Mouse (Mus musculus): ENCODE measurements around the gene Foxo1. TPM values are rescaled to one million over a fixed set of nuclear protein-coding genes. Genes with fewer than 3 reads are reported as not detected.
A peak's percentile ranks its signal among the peaks of the same experiment; 100 is the strongest.

Foxo1 gene
- polyA plus RNA-seq, 1 experiment = 1.1 TPM

DNA sequence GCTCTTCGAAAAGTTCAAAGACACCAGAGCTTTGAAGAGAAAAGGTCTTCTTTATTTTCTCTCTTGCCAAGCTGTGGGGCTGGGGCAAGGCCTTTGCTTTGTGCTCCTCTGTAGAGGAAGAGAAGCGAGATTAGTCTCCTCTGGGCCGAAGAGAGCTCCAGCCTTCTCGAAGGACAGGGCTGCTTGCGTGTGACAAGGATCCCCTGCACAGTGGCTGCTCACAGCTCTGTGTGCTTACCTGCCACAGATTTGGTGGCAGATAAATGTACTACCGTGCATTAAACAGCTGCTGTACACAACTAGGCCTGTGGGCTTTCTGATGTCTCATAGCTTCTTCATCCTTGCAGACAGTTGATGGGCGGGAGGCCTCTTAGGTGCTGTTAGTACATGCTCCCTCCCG lies 129.8 kb downstream of the Foxo1 start:
- Histone ChIP-seq H3K9me3 (peaks cover 2% of the 10 kb centered on the region; the same call in 1 of the 2 replicates), H3K4me1 (peaks cover 11% of the 10 kb centered on the region), H3K4me3 (replicated peaks) (no peak overlapping the region), H3K36me3 (replicated peaks; ENCODE audit: low read length) (no peaks in the 10 kb centered on the region), H3K27me3 (replicated peaks) (peaks cover 50% of the 10 kb centered on the region)
- TF ChIP-seq GATA1 (IDR thresholded peaks at IDR 0.05; ENCODE audit: borderline replicate concordance, low read length) = no peak
- TF ChIP-seq FLI1 (IDR thresholded peaks at IDR 0.05; ENCODE audit: low read length) = no peak

DNA sequence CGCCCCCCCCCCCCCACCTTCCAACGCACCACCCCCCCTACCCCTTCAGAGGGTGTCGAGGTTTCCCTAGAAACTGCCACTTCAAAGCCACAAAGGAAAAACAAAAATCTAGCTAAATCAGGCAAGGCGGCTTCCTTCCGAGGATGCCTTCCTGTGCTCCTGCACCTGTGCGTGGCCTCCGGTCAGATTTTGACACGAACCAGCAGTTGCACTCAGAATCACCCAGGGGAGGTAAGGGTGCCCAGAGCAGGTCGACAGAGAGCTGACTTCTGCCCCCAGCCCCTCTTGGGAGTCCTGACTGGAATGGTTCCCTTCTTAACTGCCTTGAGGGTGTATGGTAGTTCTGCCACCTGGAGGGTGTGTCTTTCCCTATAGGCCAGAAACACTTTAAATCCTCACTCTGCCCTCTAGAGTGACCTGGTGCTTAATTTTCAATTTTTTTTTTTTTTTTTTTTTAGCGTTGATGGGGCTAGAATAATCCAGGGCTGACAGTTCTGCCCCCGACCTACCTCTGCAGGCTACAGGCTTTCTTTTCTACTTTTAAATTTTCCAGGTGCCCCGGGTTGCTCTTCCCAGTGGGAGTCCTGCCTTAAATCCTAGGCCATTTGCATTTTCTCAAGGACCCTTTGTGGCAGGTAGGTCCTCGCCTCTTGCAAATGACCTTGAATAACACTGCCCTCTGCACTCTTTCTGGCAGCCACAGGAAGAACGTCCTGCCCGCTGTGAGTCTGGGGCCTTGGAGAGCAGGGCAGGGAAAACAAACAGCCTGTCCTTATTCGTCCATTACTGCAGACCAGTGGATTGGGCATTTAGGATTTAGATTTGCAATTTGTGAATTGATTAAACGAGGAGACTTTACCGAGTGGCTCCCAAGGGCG lies 132.4 kb downstream of the Foxo1 start:
- Histone ChIP-seq H3K9me3 (peaks cover 5% of the 10 kb centered on the region; the same call in 1 of the 2 replicates), H3K4me3 (replicated peaks) (no peak overlapping the region), H3K27me3 (replicated peaks) (peaks cover 48% of the 10 kb centered on the region), H3K36me3 (replicated peaks; ENCODE audit: low read length) (no peaks in the 10 kb centered on the region), H3K4me1 (peaks cover 17% of the 10 kb centered on the region)
- TF ChIP-seq FLI1 (IDR thresholded peaks at IDR 0.05; ENCODE audit: low read length) (no peak), GATA1 (IDR thresholded peaks at IDR 0.05; ENCODE audit: borderline replicate concordance, low read length) (no peak)

DNA sequence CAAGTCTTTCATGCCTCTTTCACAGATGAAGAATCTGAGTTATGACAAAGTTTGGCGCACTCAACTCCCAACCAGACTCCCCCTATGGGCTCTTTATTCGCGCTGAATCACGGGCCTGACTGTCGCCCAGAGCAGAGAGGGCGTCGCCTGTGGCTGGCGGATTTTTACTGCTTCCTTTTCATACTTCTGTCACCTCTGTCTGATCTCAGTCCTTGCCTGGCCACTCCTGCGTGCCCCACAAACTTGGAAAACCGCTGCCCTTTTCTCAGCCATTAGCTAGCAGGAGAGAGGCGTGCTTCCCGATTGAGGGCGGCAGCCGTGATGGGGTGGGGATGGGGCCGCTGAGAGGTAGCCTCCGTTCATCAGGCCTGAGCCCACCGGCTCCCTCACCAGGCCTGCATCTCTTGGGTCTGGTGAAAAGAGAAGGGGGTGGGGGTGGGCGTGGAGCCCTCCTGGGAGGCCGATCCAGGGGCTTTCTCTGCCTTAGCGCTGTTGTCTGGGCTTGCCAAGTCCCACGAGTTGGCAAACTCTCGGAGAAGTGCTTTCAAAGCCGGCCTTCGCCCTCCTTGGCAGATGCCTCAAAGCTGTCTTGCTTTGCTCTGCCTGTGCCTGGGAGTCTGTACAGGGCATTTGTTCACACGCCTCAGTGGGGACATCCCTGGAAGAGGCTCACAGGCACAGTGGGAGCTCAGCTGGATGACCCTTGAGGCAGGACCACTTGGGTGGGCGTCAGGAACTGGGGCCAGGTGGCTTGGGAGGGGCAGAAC lies 133.2 kb downstream of the Foxo1 start:
- Histone ChIP-seq H3K4me1 (peaks cover 17% of the 10 kb centered on the region), H3K27me3 (replicated peaks) (peaks cover 48% of the 10 kb centered on the region), H3K36me3 (replicated peaks; ENCODE audit: low read length) (no peaks in the 10 kb centered on the region), H3K9me3 (peaks cover 5% of the 10 kb centered on the region; the same call in 1 of the 2 replicates), H3K4me3 (replicated peaks) (peak overlapping the region; percentile 56)
- TF ChIP-seq GATA1 (IDR thresholded peaks at IDR 0.05; ENCODE audit: borderline replicate concordance, low read length) (no peak), FLI1 (IDR thresholded peaks at IDR 0.05; ENCODE audit: low read length) (no peak)

Other genes starting within 250 kb of the Foxo1 start
- 2.4 TPM in 2 replicates for gene Maml3, start 163.3 kb upstream of the Foxo1 start, polyA plus RNA-seq (2012; ENCODE audit: insufficient read depth, low replicate concordance)

All from megakaryocyte, embryonic 14.5 days (primary cell).